Mouse (Mus musculus) ovary, postnatal 36 days (tissue): ENCODE results near the gene Tmem208.
"Not testable (repeated sequence)": the region's sequence is repeated elsewhere in the genome, so short reads cannot be mapped to it uniquely, and the experiment has no call there.

Experiments used
- DNase-seq: peaks from one replicate; pipeline ENCODE4 v3.0.0; 2022; ENCODE audit warnings: low spot score, mixed read lengths

The Tmem208 gene

GRCm38 (mm10) chr8:105326141-105326672 is at the start of gene Tmem208, which contains the start of gene Lrrc29:
Gene Tmem208 (plus strand): TSS chr8:105326354.
Gene Lrrc29 (minus strand): TSS chr8:105326278.
- peak; percentile 96 for DNase-seq

GRCm38 (mm10) chr8:105278911-105279334 is 47.2 kb upstream of the Tmem208 start:
- DNase-seq: peak; percentile 84

GRCm38 (mm10) chr8:105280567-105280966 is 45.6 kb upstream of the Tmem208 start:
- no peak for DNase-seq

- no peak for DNase-seq
Observed at GRCm38 (mm10) chr8:105281821-105282220, 44.3 kb upstream of the Tmem208 start.

- DNase-seq: no peak
Observed at GRCm38 (mm10) chr8:105282239-105282638, 43.9 kb upstream of the Tmem208 start.

- DNase-seq: peak; percentile 55
Observed at GRCm38 (mm10) chr8:105283074-105283473, 43.1 kb upstream of the Tmem208 start.

- no peak for DNase-seq
Observed at GRCm38 (mm10) chr8:105285514-105285913, 40.6 kb upstream of the Tmem208 start.

- DNase-seq: no peak
Observed at GRCm38 (mm10) chr8:105286907-105287306, 39.2 kb upstream of the Tmem208 start.

GRCm38 (mm10) chr8:105288231-105288630 is 37.9 kb upstream of the Tmem208 start:
- DNase-seq: peak; percentile 2

- DNase-seq: peak; percentile 93
Observed at GRCm38 (mm10) chr8:105288958-105289732, 37.0 kb upstream of the Tmem208 start.

GRCm38 (mm10) chr8:105289805-105290460 is 36.2 kb upstream of the Tmem208 start, which contains the start of gene 4931428F04Rik:
Gene 4931428F04Rik (minus strand): TSS chr8:105289864.
- peak; percentile 61 for DNase-seq

GRCm38 (mm10) chr8:105290554-105291314 is 35.4 kb upstream of the Tmem208 start:
- peak; percentile 85 for DNase-seq

- DNase-seq: peak; percentile 4
Observed at GRCm38 (mm10) chr8:105291364-105291763, 34.8 kb upstream of the Tmem208 start.

- not testable (repeated sequence) for DNase-seq
Observed at GRCm38 (mm10) chr8:105291802-105292201, 34.4 kb upstream of the Tmem208 start.

- peak; percentile 3 for DNase-seq
Observed at GRCm38 (mm10) chr8:105292471-105292870, 33.7 kb upstream of the Tmem208 start.

- DNase-seq: no peak
Observed at GRCm38 (mm10) chr8:105293405-105293804, 32.7 kb upstream of the Tmem208 start.

GRCm38 (mm10) chr8:105294776-105295175 is 31.4 kb upstream of the Tmem208 start:
- no peak for DNase-seq

GRCm38 (mm10) chr8:105295256-105295655 is 30.9 kb upstream of the Tmem208 start:
- DNase-seq: no peak

- DNase-seq: peak; percentile 51
Observed at GRCm38 (mm10) chr8:105295895-105296573, 30.1 kb upstream of the Tmem208 start, which contains the start of gene Exoc3l. Gene Exoc3l (minus strand): TSS chr8:105296101.

- peak; percentile 89 for DNase-seq
Observed at GRCm38 (mm10) chr8:105297511-105298192, 28.5 kb upstream of the Tmem208 start, which contains the start of gene E2f4. Gene E2f4 (plus strand): TSS chr8:105297663.
